Mouse (Mus musculus): ENCODE results near the gene Dctd. TPM values are rescaled to one million over a fixed set of nuclear protein-coding genes. Genes with fewer than 3 reads are reported as not detected.

Gene Dctd
- polyA plus RNA-seq, 1 experiment: 7.1 TPM

GRCm38 (mm10) chr8:48136804-48137650 is 38.1 kb downstream of the Dctd start:
- H3K79me2 ChIP-seq (ENCODE audit: control insufficient read depth, insufficient read depth): no peaks in the 10 kb centered on the region
- H3ac ChIP-seq (ENCODE audit: control insufficient read depth, insufficient read length): no peak overlapping the region
- H3K4me3 ChIP-seq: no peak overlapping the region
- TF ChIP-seq E2F4 (IDR thresholded peaks at IDR 0.05; ENCODE audit: insufficient read depth) (no peak), MYOG (IDR thresholded peaks at IDR 0.05; ENCODE audit: control insufficient read depth in 1 of 3, insufficient read depth in 1 of 3, insufficient read length in 2 of 3, low read depth in 2 of 3) (no peak), POLR2AphosphoS2 (IDR thresholded peaks at IDR 0.05; ENCODE audit: insufficient read length, low read depth) (no peak), REST (IDR thresholded peaks at IDR 0.05; ENCODE audit: insufficient read depth, insufficient read length) (no peak), CEBPB (IDR thresholded peaks at IDR 0.05; ENCODE audit: insufficient read depth, poor library complexity, severe bottlenecking) (no peak), MYOD1 (IDR thresholded peaks at IDR 0.05; ENCODE audit: control insufficient read depth in 1 of 3, insufficient read length in 2 of 3, low read depth in 2 of 3) (no peak), TCF3 (IDR thresholded peaks at IDR 0.05; ENCODE audit: insufficient read length, low read depth) (no peak), SRF (IDR thresholded peaks at IDR 0.05; ENCODE audit: control insufficient read depth, insufficient read length, low read depth) (no peak), TCF12 (IDR thresholded peaks at IDR 0.05; ENCODE audit: insufficient read depth, poor library complexity, severe bottlenecking) (no peak), USF1 (IDR thresholded peaks at IDR 0.05; ENCODE audit: low read depth) (no peak), POLR2A (IDR thresholded peaks at IDR 0.05; ENCODE audit: insufficient read length, low read depth) (no peak), MAX (IDR thresholded peaks at IDR 0.05; ENCODE audit: low read depth) (no peak)
- no peak overlapping the region for H3K4me2 ChIP-seq (ENCODE audit: low read depth)
- no peaks in the 10 kb centered on the region for H3K36me3 ChIP-seq (ENCODE audit: control insufficient read depth, insufficient read depth)
- H3K27me3 ChIP-seq (ENCODE audit: control insufficient read depth, insufficient read depth, insufficient read length): no peaks in the 10 kb centered on the region

- TF ChIP-seq TCF12 (IDR thresholded peaks at IDR 0.05; ENCODE audit: insufficient read depth, poor library complexity, severe bottlenecking): no peak
- TF ChIP-seq E2F4 (IDR thresholded peaks at IDR 0.05; ENCODE audit: insufficient read depth): no peak
- TF ChIP-seq TCF3 (IDR thresholded peaks at IDR 0.05; ENCODE audit: insufficient read length, low read depth): no peak
- no peak for TF ChIP-seq SRF (IDR thresholded peaks at IDR 0.05; ENCODE audit: control insufficient read depth, insufficient read length, low read depth)
- no peak for TF ChIP-seq POLR2A (IDR thresholded peaks at IDR 0.05; ENCODE audit: insufficient read length, low read depth)
- TF ChIP-seq MYOG (IDR thresholded peaks at IDR 0.05; ENCODE audit: control insufficient read depth in 1 of 3, insufficient read depth in 1 of 3, insufficient read length in 2 of 3, low read depth in 2 of 3): no peak
- TF ChIP-seq MAX (IDR thresholded peaks at IDR 0.05; ENCODE audit: low read depth): no peak
- no peak for TF ChIP-seq POLR2AphosphoS2 (IDR thresholded peaks at IDR 0.05; ENCODE audit: insufficient read length, low read depth)
- TF ChIP-seq REST (IDR thresholded peaks at IDR 0.05; ENCODE audit: insufficient read depth, insufficient read length): no peak
- no peak for TF ChIP-seq MYOD1 (IDR thresholded peaks at IDR 0.05; ENCODE audit: control insufficient read depth in 1 of 3, insufficient read length in 2 of 3, low read depth in 2 of 3)
- TF ChIP-seq CEBPB (IDR thresholded peaks at IDR 0.05; ENCODE audit: insufficient read depth, poor library complexity, severe bottlenecking): no peak
- TF ChIP-seq USF1 (IDR thresholded peaks at IDR 0.05; ENCODE audit: low read depth): no peak
- H3K79me2 ChIP-seq (ENCODE audit: control insufficient read depth, insufficient read depth): no peaks in the 10 kb centered on the region
- H3K36me3 ChIP-seq (ENCODE audit: control insufficient read depth, insufficient read depth): no peaks in the 10 kb centered on the region
- H3K27me3 ChIP-seq (ENCODE audit: control insufficient read depth, insufficient read depth, insufficient read length): no peaks in the 10 kb centered on the region
- no peak overlapping the region for H3ac ChIP-seq (ENCODE audit: control insufficient read depth, insufficient read length)
- H3K4me3 ChIP-seq: no peak overlapping the region
- H3K4me2 ChIP-seq (ENCODE audit: low read depth): no peak overlapping the region
Observed at GRCm38 (mm10) chr8:48137651-48137937, 38.7 kb downstream of the Dctd start.

- TF ChIP-seq POLR2AphosphoS2 (IDR thresholded peaks at IDR 0.05; ENCODE audit: insufficient read length, low read depth): no peak
- no peak for TF ChIP-seq CEBPB (IDR thresholded peaks at IDR 0.05; ENCODE audit: insufficient read depth, poor library complexity, severe bottlenecking)
- no peak for TF ChIP-seq TCF12 (IDR thresholded peaks at IDR 0.05; ENCODE audit: insufficient read depth, poor library complexity, severe bottlenecking)
- no peak for TF ChIP-seq MYOD1 (IDR thresholded peaks at IDR 0.05; ENCODE audit: control insufficient read depth in 1 of 3, insufficient read length in 2 of 3, low read depth in 2 of 3)
- no peak for TF ChIP-seq MAX (IDR thresholded peaks at IDR 0.05; ENCODE audit: low read depth)
- TF ChIP-seq TCF3 (IDR thresholded peaks at IDR 0.05; ENCODE audit: insufficient read length, low read depth): no peak
- TF ChIP-seq POLR2A (IDR thresholded peaks at IDR 0.05; ENCODE audit: insufficient read length, low read depth): no peak
- TF ChIP-seq USF1 (IDR thresholded peaks at IDR 0.05; ENCODE audit: low read depth): no peak
- TF ChIP-seq MYOG (IDR thresholded peaks at IDR 0.05; ENCODE audit: control insufficient read depth in 1 of 3, insufficient read depth in 1 of 3, insufficient read length in 2 of 3, low read depth in 2 of 3): no peak
- no peak for TF ChIP-seq SRF (IDR thresholded peaks at IDR 0.05; ENCODE audit: control insufficient read depth, insufficient read length, low read depth)
- no peak for TF ChIP-seq E2F4 (IDR thresholded peaks at IDR 0.05; ENCODE audit: insufficient read depth)
- TF ChIP-seq REST (IDR thresholded peaks at IDR 0.05; ENCODE audit: insufficient read depth, insufficient read length): no peak
Observed at GRCm38 (mm10) chr8:48141023-48141422, 42.1 kb downstream of the Dctd start.

GRCm38 (mm10) chr8:48145766-48146165 is 46.9 kb downstream of the Dctd start:
- no peak overlapping the region for H3K4me2 ChIP-seq (ENCODE audit: low read depth)
- H3ac ChIP-seq (ENCODE audit: control insufficient read depth, insufficient read length): no peak overlapping the region
- TF ChIP-seq TCF3 (IDR thresholded peaks at IDR 0.05; ENCODE audit: insufficient read length, low read depth): no peak
- no peak for TF ChIP-seq POLR2AphosphoS2 (IDR thresholded peaks at IDR 0.05; ENCODE audit: insufficient read length, low read depth)
- no peak for TF ChIP-seq REST (IDR thresholded peaks at IDR 0.05; ENCODE audit: insufficient read depth, insufficient read length)
- TF ChIP-seq MYOG (IDR thresholded peaks at IDR 0.05; ENCODE audit: control insufficient read depth in 1 of 3, insufficient read depth in 1 of 3, insufficient read length in 2 of 3, low read depth in 2 of 3): no peak
- TF ChIP-seq MYOD1 (IDR thresholded peaks at IDR 0.05; ENCODE audit: control insufficient read depth in 1 of 3, insufficient read length in 2 of 3, low read depth in 2 of 3): no peak
- no peak for TF ChIP-seq POLR2A (IDR thresholded peaks at IDR 0.05; ENCODE audit: insufficient read length, low read depth)
- no peaks in the 10 kb centered on the region for H3K79me2 ChIP-seq (ENCODE audit: control insufficient read depth, insufficient read depth)
- no peaks in the 10 kb centered on the region for H3K27me3 ChIP-seq (ENCODE audit: control insufficient read depth, insufficient read depth, insufficient read length)
- H3K4me3 ChIP-seq: no peak overlapping the region
- no peaks in the 10 kb centered on the region for H3K36me3 ChIP-seq (ENCODE audit: control insufficient read depth, insufficient read depth)

More at GRCm38 (mm10) chr8:48141023-48141422, 42.1 kb downstream of the Dctd start:
- H3K4me3 ChIP-seq: no peak overlapping the region
- H3K27me3 ChIP-seq (ENCODE audit: control insufficient read depth, insufficient read depth, insufficient read length): no peaks in the 10 kb centered on the region
- H3ac ChIP-seq (ENCODE audit: control insufficient read depth, insufficient read length): no peak overlapping the region
- no peaks in the 10 kb centered on the region for H3K36me3 ChIP-seq (ENCODE audit: control insufficient read depth, insufficient read depth)
- H3K4me2 ChIP-seq (ENCODE audit: low read depth): no peak overlapping the region
- H3K79me2 ChIP-seq (ENCODE audit: control insufficient read depth, insufficient read depth): no peaks in the 10 kb centered on the region
